In genomic region chr1:191325726-191326232, GRCm38 (mm10) we compare ENCODE assay signal across 8 mouse cellular contexts. TPM values are rescaled to one million over a fixed set of nuclear protein-coding genes. Genes with fewer than 3 reads are reported as not detected.
DNase-seq lines count a peak whose midpoint lies in the region; ATAC-seq and TF ChIP-seq lines count a peak whose summit lies in the region.

Gene Tmem206, plus strand, starts transcription at chr1:191325912.

- H3K9me3 ChIP-seq in forebrain, embryonic 15.5 days = no peaks in the 10 kb centered on the region
- H3K9me3 ChIP-seq in lung, embryonic 14.5 days (ENCODE audit: low read depth, low read length) = no peaks in the 10 kb centered on the region

- H3K27ac ChIP-seq in forebrain, embryonic 15.5 days (replicated peaks) = peak within 1 kb of the TSS; percentile 87
- H3K27ac ChIP-seq in layer of hippocampus, adult 2 months = peak within 1 kb of the TSS; percentile 85
- H3K27ac ChIP-seq in lung, embryonic 14.5 days (ENCODE audit: low read depth) = peak within 1 kb of the TSS; percentile 75; the same call in 1 of the 2 replicates
- H3K27ac ChIP-seq in olfactory bulb, adult 2 months (ENCODE audit: insufficient read depth, low read depth, low read length) = no peak within 1 kb of the TSS
- no peak within 1 kb of the TSS for H3K27ac ChIP-seq in thymus, adult 2 months (ENCODE audit: control insufficient read depth, insufficient read depth, low read length)

- peaks cover 33% of the 10 kb centered on the region for H3K4me1 ChIP-seq in forebrain, embryonic 15.5 days
- peaks cover 12% of the 10 kb centered on the region; the same call in 1 of the 2 replicates for H3K4me1 ChIP-seq in lung, embryonic 14.5 days (ENCODE audit: insufficient read depth)
- H3K4me1 ChIP-seq in olfactory bulb, adult 2 months (ENCODE audit: control insufficient read depth, insufficient read depth, low read length) = peaks cover 10% of the 10 kb centered on the region
- peaks cover 21% of the 10 kb centered on the region for H3K4me1 ChIP-seq in thymus, adult 2 months (replicated peaks; ENCODE audit: control insufficient read depth, insufficient read depth, low read length)

- peak; percentile 93 for TF ChIP-seq POLR2A in olfactory bulb, adult 2 months (IDR thresholded peaks at IDR 0.05; ENCODE audit: insufficient read depth, low read depth, low read length)
- TF ChIP-seq POLR2A in thymus, adult 2 months (IDR thresholded peaks at IDR 0.05; ENCODE audit: control insufficient read depth, extremely low read depth, insufficient read depth, low read length, poor library complexity) = peak; percentile 97

- peak within 1 kb of the TSS; percentile 70 for H3K4me3 ChIP-seq in forebrain, embryonic 15.5 days
- H3K4me3 ChIP-seq in layer of hippocampus, adult 2 months = peak within 1 kb of the TSS; percentile 99
- peak within 1 kb of the TSS; percentile 83 for H3K4me3 ChIP-seq in lung, embryonic 14.5 days (ENCODE audit: low read depth, low read length)
- H3K4me3 ChIP-seq in olfactory bulb, adult 2 months (ENCODE audit: insufficient read depth, low read depth, low read length) = peak within 1 kb of the TSS; percentile 88
- peak within 1 kb of the TSS; percentile 83 for H3K4me3 ChIP-seq in thymus, adult 2 months (ENCODE audit: control insufficient read depth, insufficient read depth, low read length)

- WGBS in forebrain, embryonic 15.5 days = 0% methylated on average over 42 of the region's 42 CpGs
- under 1% methylated on average over 42 of the region's 42 CpGs for WGBS in lung, embryonic 14.5 days
- under 1% methylated on average over 42 of the region's 42 CpGs for WGBS in olfactory bulb, adult 2 months
- under 1% methylated on average over 42 of the region's 42 CpGs for WGBS in thymus, adult 2 months

- DNase-seq in ES-CJ7 (ENCODE audit: low read depth, low spot score) = peak; percentile 98
- DNase-seq in cerebellum, adult 11 months = peak; percentile 93
- DNase-seq in heart, postnatal 36 days = peak; percentile 95 to 96
- DNase-seq in layer of hippocampus, adult 2 months (ENCODE audit: low spot score in 2 of 2) = peak; percentile 95 to 96
- DNase-seq in lung, embryonic 14.5 days = peak; percentile 99
- DNase-seq in thymus, adult 2 months = peak; percentile 97

- H3K27me3 ChIP-seq in forebrain, embryonic 15.5 days = no peaks in the 10 kb centered on the region
- no peaks in the 10 kb centered on the region for H3K27me3 ChIP-seq in lung, embryonic 14.5 days (ENCODE audit: insufficient read depth, low read length)
- H3K27me3 ChIP-seq in thymus, adult 2 months (ENCODE audit: control insufficient read depth, insufficient read depth, low read length) = no peaks in the 10 kb centered on the region

- intact Hi-C loops in heart, postnatal 36 days (cut with DNase I) = loop anchor here (10.0 kb wide), 1 partner anchor 399 kb away; no protein-coding TSS in a partner anchor

- peak within 1 kb of the TSS; percentile 78 for H3K9ac ChIP-seq in forebrain, embryonic 15.5 days (replicated peaks)
- H3K9ac ChIP-seq in lung, embryonic 14.5 days = peak within 1 kb of the TSS; percentile 81

- H3K4me2 ChIP-seq in forebrain, embryonic 15.5 days (replicated peaks) = peak within 1 kb of the TSS; percentile 81
- H3K4me2 ChIP-seq in lung, embryonic 14.5 days = peak within 1 kb of the TSS; percentile 96

- ATAC-seq in forebrain, embryonic 15.5 days (replicated peaks) = peak; percentile 98
- ATAC-seq in lung, embryonic 14.5 days (ENCODE audit: insufficient read depth) = peak; percentile 96

- peak; percentile 14; the same call in 1 of the 2 replicates for TF ChIP-seq CTCF in layer of hippocampus, adult 2 months (conservative IDR thresholded peaks at IDR 0.05)
- TF ChIP-seq CTCF in lung, embryonic 14.5 days (IDR thresholded peaks at IDR 0.05; ENCODE audit: low read depth) = no peak; the same call in 1 of the 2 replicates
- TF ChIP-seq CTCF in olfactory bulb, adult 2 months (IDR thresholded peaks at IDR 0.05; ENCODE audit: insufficient read depth, low read depth, low read length) = no peak
- TF ChIP-seq CTCF in thymus, adult 2 months (IDR thresholded peaks at IDR 0.05; ENCODE audit: borderline replicate concordance, control insufficient read depth, extremely low read depth, insufficient read depth, low read length, poor library complexity) = no peak

- H3K36me3 ChIP-seq in forebrain, embryonic 15.5 days = 0 out of 2 replicates have a peak, but pooled peaks cover 3% of the 10 kb centered on the region
- H3K36me3 ChIP-seq in lung, embryonic 14.5 days (ENCODE audit: insufficient read depth) = peaks cover 5% of the 10 kb centered on the region; the same call in 1 of the 2 replicates
- no peaks in the 10 kb centered on the region for H3K36me3 ChIP-seq in thymus, adult 2 months (ENCODE audit: control insufficient read depth, insufficient read depth, low read length)

RNA-seq across cellular contexts. Expression of gene Tmem206, which starts in this region (rescaled TPM):
- 53.1 and 54.0 TPM in 2 replicates for polyA plus RNA-seq in forebrain, embryonic 15.5 days (2015; fragmentation: Nextera tagmentation; extraction: Ambion mirVana)
- 1 to 10 TPM; 3.2 to 4.2 TPM for total RNA-seq in heart, postnatal 36 days (2021)
- total RNA-seq in layer of hippocampus, adult 2 months (2021) = 1 to 10 TPM; 8.0 to 8.7 TPM
- polyA plus RNA-seq in lung, embryonic 14.5 days (2014; fragmentation: Nextera tagmentation; extraction: Ambion mirVana) = 22.7 TPM in 2 replicates
- polyA plus RNA-seq in olfactory bulb, adult 2 months (2012; ENCODE audit: insufficient read depth, insufficient read length, low replicate concordance, missing spikeins) = not detected in 2 replicates
- polyA plus RNA-seq in thymus, adult 2 months (2012; rRNA removed) = 17.2 and 17.8 TPM in 2 replicates

Comparison
In these comparisons a context has a peak if more than half of its experiments do, and no peak if none do; other contexts are left out.
1. H3K27ac ChIP-seq: peak in forebrain, embryonic 15.5 days (single experiment), layer of hippocampus, adult 2 months (single experiment) and lung, embryonic 14.5 days (single experiment); none in olfactory bulb, adult 2 months (single experiment) and thymus, adult 2 months (single experiment).
2. Peak in every context shown above with its lines, with median percentiles within 50 percentile points of each other: DNase-seq and H3K4me3 ChIP-seq.